Comparison of ENCODE assay signal across 8 mouse cellular contexts in the genomic region with DNA sequence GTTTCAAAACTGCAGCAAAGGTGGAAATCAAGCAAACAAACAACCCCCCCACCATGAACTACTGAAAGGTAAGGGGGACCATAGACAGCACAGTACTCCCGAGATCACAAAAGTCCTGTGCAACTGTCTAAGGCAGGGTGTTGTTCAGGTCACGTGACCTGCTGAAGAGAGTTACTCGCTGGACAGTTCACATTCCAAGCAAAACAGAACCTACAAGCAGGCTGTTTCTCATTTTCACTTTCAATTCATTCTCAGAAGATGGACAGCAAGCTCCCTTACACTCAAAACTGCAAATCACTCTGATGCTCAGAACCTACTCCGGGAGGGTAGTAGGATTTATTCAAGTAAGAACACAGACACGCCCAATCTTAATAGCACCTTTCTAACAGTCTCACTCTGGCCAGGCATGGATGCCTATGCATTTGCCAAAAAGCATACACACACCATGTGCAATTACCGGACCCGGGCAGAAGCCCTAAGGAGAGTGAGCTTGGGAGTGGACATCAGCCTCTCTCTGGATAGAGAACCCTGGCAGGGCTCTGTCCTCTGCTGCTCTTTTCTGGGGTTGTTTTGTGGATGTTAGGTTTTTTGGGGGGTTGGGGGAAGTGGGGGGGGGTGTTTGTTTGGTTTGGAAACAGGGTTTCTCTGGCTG. TPM values are rescaled to one million over a fixed set of nuclear protein-coding genes. Genes with fewer than 3 reads are reported as not detected.
DNase-seq lines count a peak whose midpoint lies in the region; ATAC-seq lines count a peak whose summit lies in the region.

No protein-coding gene starts in this region.

- H3K4me1 ChIP-seq in kidney, embryonic 15.5 days, result peaks cover 59% of the 10 kb centered on the region
- peaks cover 23% of the 10 kb centered on the region for H3K4me1 ChIP-seq in heart, embryonic 16.5 days (ENCODE audit: control insufficient read depth, insufficient read depth, low read length)
- H3K4me1 ChIP-seq in megakaryocyte, embryonic 14.5 days, result peaks cover 76% of the 10 kb centered on the region
- peaks cover 13% of the 10 kb centered on the region; the same call in 1 of the 2 replicates for H3K4me1 ChIP-seq in forebrain, embryonic 14.5 days (ENCODE audit: control insufficient read depth, insufficient read depth, low read length)

- H3K4me3 ChIP-seq in kidney, embryonic 15.5 days (replicated peaks), result peak overlapping the region; percentile 18; the same call in 1 of the 2 replicates
- no peak overlapping the region for H3K4me3 ChIP-seq in heart, embryonic 16.5 days (ENCODE audit: low read length)
- H3K4me3 ChIP-seq in megakaryocyte, embryonic 14.5 days (replicated peaks), result peak overlapping the region; percentile 86
- H3K4me3 ChIP-seq in forebrain, embryonic 14.5 days (ENCODE audit: low read depth, low read length), result no peak overlapping the region

- ATAC-seq in kidney, embryonic 15.5 days (replicated peaks; ENCODE audit: low FRiP score), result no peak
- ATAC-seq in heart, embryonic 16.5 days (replicated peaks; ENCODE audit: extremely low read depth, insufficient read depth, low FRiP score), result no peak
- ATAC-seq in forebrain, embryonic 14.5 days, result no peak

- peak overlapping the region; percentile 65 for H3K4me2 ChIP-seq in kidney, embryonic 15.5 days
- peak overlapping the region; percentile 2; the same call in 1 of the 2 replicates for H3K4me2 ChIP-seq in heart, embryonic 16.5 days (ENCODE audit: low read depth, low read length)
- no peak overlapping the region for H3K4me2 ChIP-seq in forebrain, embryonic 14.5 days (ENCODE audit: low read length)

- no peak for DNase-seq in kidney, adult 8-10 months
- DNase-seq in NIH3T3 (ENCODE audit: low read depth), result peak; percentile 68
- DNase-seq in thymus, postnatal 0 days (ENCODE audit: low spot score), result no peak
- DNase-seq in forebrain, embryonic 14.5 days (ENCODE audit: low spot score), result no peak
- no peak for DNase-seq in T-cell, adult 2 months (ENCODE audit: low spot score)

- no peaks in the 10 kb centered on the region for H3K9me3 ChIP-seq in kidney, embryonic 15.5 days (replicated peaks)
- no peaks in the 10 kb centered on the region for H3K9me3 ChIP-seq in heart, embryonic 16.5 days (replicated peaks; ENCODE audit: control insufficient read depth, low read length)
- H3K9me3 ChIP-seq in megakaryocyte, embryonic 14.5 days, result no peaks in the 10 kb centered on the region
- H3K9me3 ChIP-seq in forebrain, embryonic 14.5 days (replicated peaks; ENCODE audit: control insufficient read depth, low read length), result no peaks in the 10 kb centered on the region

- no peaks in the 10 kb centered on the region for H3K36me3 ChIP-seq in kidney, embryonic 15.5 days
- no peaks in the 10 kb centered on the region for H3K36me3 ChIP-seq in heart, embryonic 16.5 days (ENCODE audit: control insufficient read depth, insufficient read depth)
- H3K36me3 ChIP-seq in megakaryocyte, embryonic 14.5 days (replicated peaks; ENCODE audit: low read length), result peaks cover 3% of the 10 kb centered on the region
- no peaks in the 10 kb centered on the region for H3K36me3 ChIP-seq in forebrain, embryonic 14.5 days (ENCODE audit: control insufficient read depth, insufficient read depth, low read length)

- WGBS in kidney, embryonic 15.5 days, result 39% methylated on average over 7 of the region's 7 CpGs
- 59% methylated on average over 7 of the region's 7 CpGs for WGBS in heart, embryonic 16.5 days
- 86% methylated on average over 7 of the region's 7 CpGs for WGBS in forebrain, embryonic 14.5 days

- H3K27ac ChIP-seq in kidney, embryonic 15.5 days, result no peak overlapping the region
- H3K27ac ChIP-seq in heart, embryonic 16.5 days (ENCODE audit: low read length), result no peak overlapping the region
- no peak overlapping the region for H3K27ac ChIP-seq in forebrain, embryonic 14.5 days (ENCODE audit: low read depth, low read length)

- H3K9ac ChIP-seq in kidney, embryonic 15.5 days, result 0 out of 2 replicates have a peak overlapping the region, but pooled peaks have one; percentile 18
- no peak overlapping the region for H3K9ac ChIP-seq in heart, embryonic 16.5 days (ENCODE audit: low read length)
- no peak overlapping the region for H3K9ac ChIP-seq in forebrain, embryonic 14.5 days (ENCODE audit: low read length)

- no peaks in the 10 kb centered on the region for H3K27me3 ChIP-seq in kidney, embryonic 15.5 days
- no peaks in the 10 kb centered on the region for H3K27me3 ChIP-seq in heart, embryonic 16.5 days (ENCODE audit: control insufficient read depth, insufficient read depth, low read length)
- no peaks in the 10 kb centered on the region for H3K27me3 ChIP-seq in megakaryocyte, embryonic 14.5 days (replicated peaks)
- no peaks in the 10 kb centered on the region for H3K27me3 ChIP-seq in forebrain, embryonic 14.5 days (replicated peaks; ENCODE audit: control insufficient read depth, insufficient read depth, low read length)

RNA-seq across cellular contexts. Expression of a gene that starts 2.5 kb away (rescaled TPM):
- 21.2 and 21.7 TPM in 2 replicates for polyA plus RNA-seq in kidney, embryonic 15.5 days (2015; fragmentation: Nextera tagmentation; extraction: Ambion mirVana)
- polyA plus RNA-seq in heart, embryonic 16.5 days (2015; fragmentation: Nextera tagmentation; extraction: Ambion mirVana), result 10.1 and 11.0 TPM in 2 replicates
- polyA plus RNA-seq in megakaryocyte, embryonic 14.5 days (2012; ENCODE audit: insufficient read depth, low replicate concordance), result 0.63 and 3.6 TPM in 2 replicates
- polyA plus RNA-seq in thymus, postnatal 0 days (2015; fragmentation: Nextera tagmentation; extraction: Ambion mirVana), result 10.7 and 11.5 TPM in 2 replicates
- polyA plus RNA-seq in forebrain, embryonic 14.5 days (2014; fragmentation: Nextera tagmentation; extraction: Ambion mirVana), result 9.6 and 10.5 TPM in 2 replicates

RNA-seq across cellular contexts. Expression of a gene that starts 40.4 kb away (rescaled TPM):
- polyA plus RNA-seq in kidney, embryonic 15.5 days (2015; fragmentation: Nextera tagmentation; extraction: Ambion mirVana), result 549 and 599 TPM in 2 replicates
- polyA plus RNA-seq in heart, embryonic 16.5 days (2015; fragmentation: Nextera tagmentation; extraction: Ambion mirVana), result 279 and 290 TPM in 2 replicates
- polyA plus RNA-seq in megakaryocyte, embryonic 14.5 days (2012; ENCODE audit: insufficient read depth, low replicate concordance), result 15.4 and 53.6 TPM in 2 replicates
- polyA plus RNA-seq in thymus, postnatal 0 days (2015; fragmentation: Nextera tagmentation; extraction: Ambion mirVana), result 656 and 659 TPM in 2 replicates
- polyA plus RNA-seq in forebrain, embryonic 14.5 days (2014; fragmentation: Nextera tagmentation; extraction: Ambion mirVana), result 391 and 517 TPM in 2 replicates

RNA-seq across cellular contexts. Expression of a gene that starts 52.6 kb away (rescaled TPM):
- polyA plus RNA-seq in kidney, embryonic 15.5 days (2015; fragmentation: Nextera tagmentation; extraction: Ambion mirVana), result 78.6 and 87.4 TPM in 2 replicates
- polyA plus RNA-seq in heart, embryonic 16.5 days (2015; fragmentation: Nextera tagmentation; extraction: Ambion mirVana), result 11.7 and 12.1 TPM in 2 replicates
- polyA plus RNA-seq in megakaryocyte, embryonic 14.5 days (2012; ENCODE audit: insufficient read depth, low replicate concordance), result 6.5 and 7.0 TPM in 2 replicates
- 8.5 and 8.6 TPM in 2 replicates for polyA plus RNA-seq in thymus, postnatal 0 days (2015; fragmentation: Nextera tagmentation; extraction: Ambion mirVana)
- 6.4 and 8.6 TPM in 2 replicates for polyA plus RNA-seq in forebrain, embryonic 14.5 days (2014; fragmentation: Nextera tagmentation; extraction: Ambion mirVana)

Comparison
In these comparisons a context has a peak if more than half of its experiments do, and no peak if none do; other contexts are left out.
1. H3K4me3 ChIP-seq: peak in kidney, embryonic 15.5 days (single experiment) and megakaryocyte, embryonic 14.5 days (single experiment); none in heart, embryonic 16.5 days (single experiment) and forebrain, embryonic 14.5 days (single experiment).